Mouse (Mus musculus): Measurements from ENCODE around the gene Fam178b.

GRCm38 (mm10) chr1:36604254-36605156 is 78.5 kb downstream of the Fam178b start:
- TF ChIP-seq CTCF (IDR thresholded peaks at IDR 0.05; ENCODE audit: control insufficient read depth, insufficient read depth, insufficient read length): no peak
- no peak for TF ChIP-seq MYOG (IDR thresholded peaks at IDR 0.05; ENCODE audit: control insufficient read depth, extremely low read depth, insufficient read length)
- no peak for TF ChIP-seq FOSL1 (IDR thresholded peaks at IDR 0.05; ENCODE audit: insufficient read depth, low read length, poor library complexity, severe bottlenecking)
- TF ChIP-seq MYOD1 (IDR thresholded peaks at IDR 0.05; ENCODE audit: control insufficient read depth, insufficient read length, low read depth): no peak
- TF ChIP-seq MAX (IDR thresholded peaks at IDR 0.05): no peak
- TF ChIP-seq CEBPB (IDR thresholded peaks at IDR 0.05; ENCODE audit: low read depth): no peak

All from C2C12 (cell line).